In the genomic region with DNA sequence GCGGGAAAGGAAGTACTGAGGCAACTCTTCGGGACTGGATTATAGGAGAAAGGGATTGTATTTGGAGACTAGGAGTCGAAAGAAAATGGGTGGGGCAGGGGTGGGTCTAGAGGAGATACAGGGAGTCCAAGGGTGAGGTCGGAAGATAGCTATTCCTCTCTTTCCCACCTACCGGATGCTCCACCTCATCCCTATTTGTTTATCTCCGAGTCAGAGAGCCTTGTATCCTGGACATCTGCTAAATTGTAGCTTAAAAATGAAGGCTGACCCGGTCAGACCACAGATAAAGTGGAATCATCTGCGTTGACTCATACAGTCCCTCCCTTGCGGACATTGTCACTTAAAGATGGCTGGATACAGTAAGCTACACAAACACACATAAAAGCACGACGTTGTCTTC, we compare ENCODE assay signal across 8 mouse cellular contexts. TPM values are rescaled to one million over a fixed set of nuclear protein-coding genes. Genes with fewer than 3 reads are reported as not detected.
A peak's percentile ranks its signal among the peaks of the same experiment; 100 is the strongest.
DNase-seq lines count a peak whose midpoint lies in the region; ATAC-seq and TF ChIP-seq lines count a peak whose summit lies in the region.

No protein-coding gene starts in this region.

- H3ac ChIP-seq in myocyte (ENCODE audit: control insufficient read depth, insufficient read length) = no peak overlapping the region

- H3K27ac ChIP-seq in kidney, embryonic 16.5 days (ENCODE audit: low read length) = no peak overlapping the region
- no peak overlapping the region for H3K27ac ChIP-seq in intestine, embryonic 14.5 days (ENCODE audit: low read depth)

- ATAC-seq in kidney, embryonic 16.5 days (ENCODE audit: low FRiP score, low TSS enrichment) = no peak; the same call in 1 of the 2 replicates
- no peak for ATAC-seq in intestine, embryonic 14.5 days (replicated peaks; ENCODE audit: low FRiP score, low TSS enrichment, low read depth)

- no peaks in the 10 kb centered on the region for H3K36me3 ChIP-seq in kidney, embryonic 16.5 days (ENCODE audit: insufficient read depth, low read length)
- H3K36me3 ChIP-seq in intestine, embryonic 14.5 days (ENCODE audit: control insufficient read depth, insufficient read depth, low read length) = no peaks in the 10 kb centered on the region
- no peaks in the 10 kb centered on the region for H3K36me3 ChIP-seq in myocyte (ENCODE audit: control insufficient read depth, insufficient read depth)

- WGBS in kidney, embryonic 16.5 days = 27% methylated on average over 11 of the region's 11 CpGs
- 20% methylated on average over 11 of the region's 11 CpGs for WGBS in intestine, embryonic 14.5 days

- no peak for TF ChIP-seq POLR2A in myocyte (IDR thresholded peaks at IDR 0.05; ENCODE audit: insufficient read length, low read depth)

- no peaks in the 10 kb centered on the region for H3K79me2 ChIP-seq in myocyte (ENCODE audit: control insufficient read depth, insufficient read depth)

- intact Hi-C loops in gastrocnemius, postnatal 36 days (cut with DNase I) = no loop called here

- H3K9me3 ChIP-seq in kidney, embryonic 16.5 days (ENCODE audit: low read length) = no peaks in the 10 kb centered on the region
- no peaks in the 10 kb centered on the region for H3K9me3 ChIP-seq in intestine, embryonic 14.5 days (ENCODE audit: control insufficient read depth, low read length)

- no peak for DNase-seq in kidney, postnatal 25 days
- peak; percentile 35 for DNase-seq in c-Kit-negative CD71-positive TER-119-positive erythroid progenitor cells, embryonic 14.5 days (ENCODE audit: low read depth, low spot score)
- DNase-seq in intestine, embryonic 14.5 days (ENCODE audit: low spot score) = no peak
- DNase-seq in adrenal gland, adult (ENCODE audit: inconsistent age in 2 of 2, low spot score in 1 of 2) = no peak
- no peak for DNase-seq in gastrocnemius, postnatal 36 days
- DNase-seq in thymus, postnatal 36 days = no peak

- peak overlapping the region; percentile 67 for H3K4me3 ChIP-seq in kidney, embryonic 16.5 days (ENCODE audit: low read length)
- H3K4me3 ChIP-seq in intestine, embryonic 14.5 days (ENCODE audit: low read depth, low read length) = peak overlapping the region; percentile 61
- H3K4me3 ChIP-seq in myocyte = peak overlapping the region; percentile 25

- H3K4me1 ChIP-seq in kidney, embryonic 16.5 days (ENCODE audit: insufficient read depth, low read length) = peaks cover 22% of the 10 kb centered on the region
- peaks cover 11% of the 10 kb centered on the region; the same call in 1 of the 2 replicates for H3K4me1 ChIP-seq in intestine, embryonic 14.5 days (replicated peaks; ENCODE audit: control insufficient read depth, insufficient read depth, low read length)

- peaks cover 18% of the 10 kb centered on the region for H3K27me3 ChIP-seq in kidney, embryonic 16.5 days (ENCODE audit: insufficient read depth, low read length)
- peaks cover 19% of the 10 kb centered on the region; the same call in 1 of the 2 replicates for H3K27me3 ChIP-seq in intestine, embryonic 14.5 days (replicated peaks; ENCODE audit: control insufficient read depth, insufficient read depth, low read length)
- H3K27me3 ChIP-seq in myocyte (ENCODE audit: control insufficient read depth, insufficient read depth, insufficient read length) = no peaks in the 10 kb centered on the region

- peak overlapping the region; percentile 99 for H3K4me2 ChIP-seq in kidney, embryonic 16.5 days (replicated peaks; ENCODE audit: low read depth, low read length)
- peak overlapping the region; percentile 90 for H3K4me2 ChIP-seq in intestine, embryonic 14.5 days (ENCODE audit: low read length)
- H3K4me2 ChIP-seq in myocyte (ENCODE audit: low read depth) = peak overlapping the region; percentile 90

- peak overlapping the region; percentile 29; the same call in 1 of the 2 replicates for H3K9ac ChIP-seq in kidney, embryonic 16.5 days (replicated peaks; ENCODE audit: low read length)
- no peak overlapping the region for H3K9ac ChIP-seq in intestine, embryonic 14.5 days (ENCODE audit: low read length)

TF ChIP-seq in myocyte, 11 proteins besides CTCF, POLR2A, EP300 and RAD21:
- TF ChIP-seq E2F4 (IDR thresholded peaks at IDR 0.05; ENCODE audit: insufficient read depth) (no peak), REST (IDR thresholded peaks at IDR 0.05; ENCODE audit: insufficient read depth, insufficient read length) (no peak), POLR2AphosphoS2 (IDR thresholded peaks at IDR 0.05; ENCODE audit: insufficient read length, low read depth) (no peak), TCF3 (IDR thresholded peaks at IDR 0.05; ENCODE audit: insufficient read length, low read depth) (no peak), MAX (IDR thresholded peaks at IDR 0.05; ENCODE audit: low read depth) (no peak), CEBPB (IDR thresholded peaks at IDR 0.05; ENCODE audit: insufficient read depth, poor library complexity, severe bottlenecking) (no peak), MYOD1 (IDR thresholded peaks at IDR 0.05; ENCODE audit: control insufficient read depth in 1 of 3, insufficient read length in 2 of 3, low read depth in 2 of 3) (no peak), USF1 (IDR thresholded peaks at IDR 0.05; ENCODE audit: low read depth) (no peak)

RNA-seq across cellular contexts. Expression of a gene that starts 1.3 kb away (rescaled TPM):
- polyA plus RNA-seq in kidney, embryonic 16.5 days (2015; fragmentation: Nextera tagmentation; extraction: Ambion mirVana) = 3.8 TPM in 2 replicates
- polyA plus RNA-seq in intestine, embryonic 14.5 days (2014; fragmentation: Nextera tagmentation; extraction: Ambion mirVana) = 2.8 and 3.2 TPM in 2 replicates
- polyA plus RNA-seq in myocyte (2012; fragmentation: generic; extraction: Trizol) = 4.6 TPM
- total RNA-seq in gastrocnemius, postnatal 36 days (2021) = 10 to 100 TPM in 1 of 2 experiments, 1 to 10 TPM in 1; 7.1 to 10.4 TPM

RNA-seq across cellular contexts. Expression of a gene that starts 21.0 kb away (rescaled TPM):
- 1.1 and 1.5 TPM in 2 replicates for polyA plus RNA-seq in kidney, embryonic 16.5 days (2015; fragmentation: Nextera tagmentation; extraction: Ambion mirVana)
- 1.5 and 2.2 TPM in 2 replicates for polyA plus RNA-seq in intestine, embryonic 14.5 days (2014; fragmentation: Nextera tagmentation; extraction: Ambion mirVana)
- 3.4 TPM for polyA plus RNA-seq in myocyte (2012; fragmentation: generic; extraction: Trizol)
- total RNA-seq in gastrocnemius, postnatal 36 days (2021) = under 1 TPM in 1 of 2 experiments, not detected in 1; 0.64 TPM

RNA-seq across cellular contexts. Expression of a gene that starts 29.6 kb away (rescaled TPM):
- polyA plus RNA-seq in kidney, embryonic 16.5 days (2015; fragmentation: Nextera tagmentation; extraction: Ambion mirVana) = 0.10 and 0.15 TPM in 2 replicates
- not detected in 2 replicates for polyA plus RNA-seq in intestine, embryonic 14.5 days (2014; fragmentation: Nextera tagmentation; extraction: Ambion mirVana)
- polyA plus RNA-seq in myocyte (2012; fragmentation: generic; extraction: Trizol) = 0.40 TPM
- not detected for total RNA-seq in gastrocnemius, postnatal 36 days (2021)

RNA-seq across cellular contexts. Expression of a gene that starts 30.0 kb away (rescaled TPM):
- polyA plus RNA-seq in kidney, embryonic 16.5 days (2015; fragmentation: Nextera tagmentation; extraction: Ambion mirVana) = 13.2 and 16.8 TPM in 2 replicates
- polyA plus RNA-seq in intestine, embryonic 14.5 days (2014; fragmentation: Nextera tagmentation; extraction: Ambion mirVana) = 1.9 and 2.5 TPM in 2 replicates
- polyA plus RNA-seq in myocyte (2012; fragmentation: generic; extraction: Trizol) = 0.22 TPM
- total RNA-seq in gastrocnemius, postnatal 36 days (2021) = under 1 TPM in 1 of 2 experiments, not detected in 1; 0.27 TPM

RNA-seq across cellular contexts. Expression of a gene that starts 35.7 kb away (rescaled TPM):
- polyA plus RNA-seq in kidney, embryonic 16.5 days (2015; fragmentation: Nextera tagmentation; extraction: Ambion mirVana) = 90.4 and 97.7 TPM in 2 replicates
- 84.6 and 89.7 TPM in 2 replicates for polyA plus RNA-seq in intestine, embryonic 14.5 days (2014; fragmentation: Nextera tagmentation; extraction: Ambion mirVana)
- 66.9 TPM for polyA plus RNA-seq in myocyte (2012; fragmentation: generic; extraction: Trizol)
- 10 to 100 TPM; 20.9 to 22.5 TPM for total RNA-seq in gastrocnemius, postnatal 36 days (2021)
